Mouse (Mus musculus) C2C12 (cell line): ENCODE results near the gene Tanc1. TPM values are rescaled to one million over a fixed set of nuclear protein-coding genes. Genes with fewer than 3 reads are reported as not detected.
A peak's percentile ranks its signal among the peaks of the same experiment; 100 is the strongest.

Experiments
- H3K27me3 ChIP-seq: one replicate; pipeline ENCODE4 v1.6.1; 2011; ENCODE audit not compliant: control insufficient read depth, insufficient read depth, insufficient read length
- H3K36me3 ChIP-seq: one replicate; pipeline ENCODE4 v1.6.1; 2011; ENCODE audit not compliant: control insufficient read depth, insufficient read depth
- H3K4me3 ChIP-seq: one replicate; pipeline ENCODE4 v1.5.1; 2011; ENCODE audit warnings: mild to moderate bottlenecking, control low read depth; ENCODE audit not compliant: poor library complexity, insufficient read depth, severe bottlenecking
- H3K79me2 ChIP-seq: one replicate; pipeline ENCODE4 v1.6.1; 2011; ENCODE audit not compliant: control insufficient read depth, insufficient read depth
- H3K79me3 ChIP-seq: one replicate; pipeline ENCODE4 v1.6.1; 2011; ENCODE audit warnings: low read depth, control low read depth
- H3ac ChIP-seq: one replicate; pipeline ENCODE3; 2011; ENCODE audit warnings: low read depth; ENCODE audit not compliant: control insufficient read depth, insufficient read length
- CEBPB ChIP-seq: IDR thresholded peaks from one replicate; pipeline ENCODE4 v1.6.1; 2011; ENCODE audit warnings: low read depth, mild to moderate bottlenecking, control low read depth, moderate library complexity
- CTCF ChIP-seq: IDR thresholded peaks from one replicate; pipeline ENCODE4 v1.5.1; 2011; ENCODE audit not compliant: control insufficient read depth, insufficient read depth, insufficient read length
- FOSL1 ChIP-seq: IDR thresholded peaks from one replicate; pipeline ENCODE4 v1.8.0; 2011; ENCODE audit warnings: mild to moderate bottlenecking, low read length; ENCODE audit not compliant: poor library complexity, insufficient read depth, severe bottlenecking
- MAX ChIP-seq: IDR thresholded peaks from one replicate; pipeline ENCODE4 v1.6.1; 2011; ENCODE audit warnings: mild to moderate bottlenecking, control low read depth
- MYOD1 ChIP-seq: IDR thresholded peaks from one replicate; pipeline ENCODE4 v1.6.1; 2011; ENCODE audit warnings: low read depth; ENCODE audit not compliant: control insufficient read depth, insufficient read length
- MYOG ChIP-seq: IDR thresholded peaks from one replicate; pipeline ENCODE4 v1.6.1; 2011; ENCODE audit not compliant: control insufficient read depth, insufficient read length; ENCODE audit errors: extremely low read depth
- USF1 ChIP-seq: IDR thresholded peaks from one replicate; pipeline ENCODE4 v1.6.1; 2011; ENCODE audit warnings: low read depth, mild to moderate bottlenecking, control low read depth, moderate library complexity
- polyA plus RNA-seq: library from polyadenylated mRNA; unstranded; fragments of >200 nt; fragmentation: generic; extraction: Trizol; gene quantifications from one replicate; pipeline ENCODE4 v1.2.1, GENCODE M21; 2012; ENCODE audit warnings: missing spikeins

Gene Tanc1
- polyA plus RNA-seq, 1 experiment: 24.9 TPM

DNA sequence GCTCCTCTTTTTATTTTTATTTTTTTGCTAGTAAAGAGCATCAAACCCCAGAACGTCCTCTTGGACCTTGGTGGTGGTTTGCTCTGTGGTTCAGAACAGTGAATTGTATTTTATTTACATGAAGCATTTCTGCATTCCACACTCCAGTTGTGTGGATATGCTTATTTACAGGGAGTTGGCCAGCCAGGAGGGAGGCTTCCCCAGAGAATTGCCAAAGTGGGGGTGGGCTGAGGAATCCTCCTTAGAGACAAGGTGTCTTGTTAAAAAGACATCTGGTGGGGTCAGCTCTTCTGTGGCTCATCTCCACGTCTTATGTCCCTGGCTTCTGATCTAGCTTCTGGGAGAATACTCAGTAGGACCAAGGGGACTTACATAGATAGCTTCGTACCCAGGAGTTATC is 14.6 kb downstream of the Tanc1 start:
- H3K27me3 ChIP-seq: no peaks in the 10 kb centered on the region
- TF ChIP-seq MAX (no peak), FOSL1 (no peak), CEBPB (no peak), MYOD1 (no peak), CTCF (no peak), MYOG (no peak), USF1 (no peak)
- H3K79me3 ChIP-seq: peaks cover 82% of the 10 kb centered on the region
- no peak overlapping the region for H3ac ChIP-seq
- no peak overlapping the region for H3K4me3 ChIP-seq
- peaks cover 7% of the 10 kb centered on the region for H3K36me3 ChIP-seq
- H3K79me2 ChIP-seq: peaks cover 100% of the 10 kb centered on the region

- Histone ChIP-seq H3K4me3 (no peak overlapping the region), H3K36me3 (peaks cover 7% of the 10 kb centered on the region), H3K27me3 (no peaks in the 10 kb centered on the region), H3K79me3 (peaks cover 81% of the 10 kb centered on the region), H3ac (no peak overlapping the region), H3K79me2 (peaks cover 100% of the 10 kb centered on the region)
- TF ChIP-seq CTCF (no peak), CEBPB (no peak), USF1 (no peak)
Measured at GRCm38 (mm10) chr2:59627502-59627901, 15.7 kb downstream of the Tanc1 start.

DNA sequence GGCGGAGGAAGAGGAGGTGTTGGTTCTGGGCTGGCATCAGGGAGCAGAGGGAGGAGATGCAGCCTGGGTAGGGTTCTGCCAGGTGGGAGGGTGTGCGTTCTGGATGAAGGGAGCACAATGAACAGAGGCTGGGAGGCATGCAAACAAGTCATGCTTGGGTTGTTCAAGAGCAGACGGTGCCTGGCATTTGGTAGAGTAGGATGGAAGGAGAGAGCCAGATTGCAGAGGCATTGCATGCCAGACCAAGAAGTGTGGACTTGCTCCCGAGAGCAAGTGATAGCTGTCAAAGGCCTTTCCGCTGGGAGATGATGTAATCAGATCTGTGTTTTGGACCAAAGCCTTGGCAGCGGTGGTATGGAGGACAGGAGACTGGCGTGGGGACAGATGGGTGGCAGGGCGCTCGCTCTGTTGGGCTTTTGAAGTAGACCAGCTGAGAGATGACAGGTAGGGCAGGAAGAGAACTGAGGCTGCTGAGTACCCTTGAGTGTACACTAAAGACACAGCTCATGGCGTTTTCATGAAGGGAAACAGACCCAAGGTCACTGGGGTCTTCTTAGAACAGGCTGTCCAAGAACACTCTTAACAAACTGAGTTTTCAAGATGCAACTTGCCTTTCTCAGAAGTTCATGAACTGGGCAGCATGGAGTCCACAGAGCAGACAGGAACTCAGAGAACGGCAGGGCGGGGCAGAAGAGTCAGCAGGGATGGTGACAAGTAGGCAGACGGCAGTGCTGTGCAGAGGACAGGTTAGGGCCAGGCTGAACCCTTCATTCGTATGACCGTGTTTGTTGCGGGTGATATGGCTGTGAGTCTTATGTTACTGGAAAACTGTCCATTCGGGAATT is 16.4 kb downstream of the Tanc1 start:
- H3K79me2 ChIP-seq: peaks cover 100% of the 10 kb centered on the region
- H3ac ChIP-seq: no peak overlapping the region
- no peaks in the 10 kb centered on the region for H3K27me3 ChIP-seq
- no peak overlapping the region for H3K4me3 ChIP-seq
- H3K79me3 ChIP-seq: peaks cover 81% of the 10 kb centered on the region
- TF ChIP-seq MYOD1 (no peak), MAX (no peak), CTCF (no peak), MYOG (no peak), FOSL1 (no peak), USF1 (no peak), CEBPB (no peak)
- H3K36me3 ChIP-seq: peaks cover 7% of the 10 kb centered on the region

DNA sequence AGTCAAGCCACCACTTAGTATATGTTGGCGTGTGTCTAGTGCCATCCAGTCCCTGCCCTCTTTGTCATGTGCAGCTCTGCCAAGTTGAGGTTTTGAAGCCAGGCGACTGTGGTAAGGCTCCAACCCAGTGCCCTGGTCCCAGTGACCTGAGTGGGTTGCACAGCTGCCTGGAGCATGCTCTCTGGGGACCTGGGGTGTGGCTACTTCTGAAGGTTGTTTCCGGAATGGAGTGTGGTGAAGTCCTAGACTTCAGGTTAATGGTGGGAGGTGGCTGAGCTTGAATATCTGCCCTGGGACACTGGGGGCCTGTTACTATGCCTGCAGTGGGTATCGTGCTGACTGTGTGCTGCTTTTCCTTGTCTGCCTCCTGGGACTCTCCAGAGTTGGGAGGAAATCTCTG is 18.0 kb downstream of the Tanc1 start:
- peaks cover 100% of the 10 kb centered on the region for H3K79me2 ChIP-seq
- no peak overlapping the region for H3K4me3 ChIP-seq
- H3K36me3 ChIP-seq: peaks cover 3% of the 10 kb centered on the region
- peaks cover 74% of the 10 kb centered on the region for H3K79me3 ChIP-seq
- H3K27me3 ChIP-seq: no peaks in the 10 kb centered on the region
- TF ChIP-seq MAX: peak; percentile 89
- TF ChIP-seq MYOD1: peak; percentile 80
- no peak for TF ChIP-seq CEBPB
- TF ChIP-seq USF1: peak; percentile 45
- no peak for TF ChIP-seq MYOG
- no peak overlapping the region for H3ac ChIP-seq

- H3K36me3 ChIP-seq: no peaks in the 10 kb centered on the region
- H3K79me2 ChIP-seq: peaks cover 100% of the 10 kb centered on the region
- no peaks in the 10 kb centered on the region for H3K27me3 ChIP-seq
- peaks cover 76% of the 10 kb centered on the region for H3K79me3 ChIP-seq
- H3ac ChIP-seq: no peak overlapping the region
- no peak overlapping the region for H3K4me3 ChIP-seq
- TF ChIP-seq FOSL1 (no peak), CEBPB (no peak)
Measured at GRCm38 (mm10) chr2:59631406-59631805, 19.6 kb downstream of the Tanc1 start.

- Histone ChIP-seq H3K4me3 (no peak overlapping the region), H3ac (no peak overlapping the region), H3K79me2 (peaks cover 100% of the 10 kb centered on the region), H3K79me3 (peaks cover 77% of the 10 kb centered on the region), H3K36me3 (no peaks in the 10 kb centered on the region), H3K27me3 (no peaks in the 10 kb centered on the region)
- no peak for TF ChIP-seq CTCF
- peak; percentile 22 for TF ChIP-seq FOSL1
- no peak for TF ChIP-seq MYOG
- no peak for TF ChIP-seq USF1
- no peak for TF ChIP-seq CEBPB
- TF ChIP-seq MAX: no peak
Measured at GRCm38 (mm10) chr2:59633761-59634430, 22.1 kb downstream of the Tanc1 start.
